Mouse (Mus musculus) limb, embryonic 14.5 days (tissue): ENCODE results near the gene Chp1. TPM values are rescaled to one million over a fixed set of nuclear protein-coding genes. Genes with fewer than 3 reads are reported as not detected.

Source experiments
- ATAC-seq: fragments of 200-750 bp; cut with Nextera tagmentation; 2 replicates; pipeline ENCODE4 v1.8.0; 2017; ENCODE audit warnings: low read depth, moderate number of reproducible peaks, moderate TSS enrichment; ENCODE audit not compliant: low FRiP score
- DNase-seq: peaks from one replicate; pipeline ENCODE4 v3.0.0-alpha.2; 2015; ENCODE audit warnings: low spot score
- H3K27ac ChIP-seq: fragments of 300-500 bp; sonication (generic); replicated peaks from 2 replicates; pipeline ENCODE4 v1.5.1; 2014; ENCODE audit warnings: low read depth, mild to moderate bottlenecking, low read length, moderate library complexity, mixed read lengths
- H3K27me3 ChIP-seq: fragments of 300-500 bp; sonication (generic); 2 replicates; pipeline ENCODE4 v1.6.1; 2014; ENCODE audit warnings: low read length, mixed read lengths; ENCODE audit not compliant: control insufficient read depth, insufficient read depth
- H3K36me3 ChIP-seq: fragments of 300-500 bp; sonication (generic); 2 replicates; pipeline ENCODE4 v1.6.1; 2014; ENCODE audit warnings: mild to moderate bottlenecking, low read length, moderate library complexity, mixed read lengths; ENCODE audit not compliant: control insufficient read depth, insufficient read depth
- H3K4me1 ChIP-seq: fragments of 300-500 bp; sonication (generic); 2 replicates; pipeline ENCODE4 v1.6.1; 2014; ENCODE audit warnings: antibody characterized with exemption, low read length, mixed read lengths; ENCODE audit not compliant: control insufficient read depth, insufficient read depth
- H3K4me2 ChIP-seq: fragments of 300-500 bp; sonication (generic); replicated peaks from 2 replicates; pipeline ENCODE4 v1.6.1; 2014; ENCODE audit warnings: low read depth, mild to moderate bottlenecking, low read length, moderate library complexity; ENCODE audit not compliant: severe bottlenecking
- H3K4me3 ChIP-seq: fragments of 300-500 bp; sonication (generic); replicated peaks from 2 replicates; pipeline ENCODE4 v1.5.1; 2014; ENCODE audit warnings: low read length
- H3K9ac ChIP-seq: fragments of 300-500 bp; sonication (generic); 2 replicates; pipeline ENCODE4 v1.6.1; 2014; ENCODE audit warnings: mild to moderate bottlenecking, low read depth, low read length, moderate library complexity; ENCODE audit not compliant: severe bottlenecking
- H3K9me3 ChIP-seq: fragments of 300-500 bp; sonication (generic); 2 replicates; pipeline ENCODE4 v1.6.1; 2016; ENCODE audit warnings: low read length; ENCODE audit not compliant: control insufficient read depth
- POLR2A ChIP-seq: fragments of 200-500 bp; IDR thresholded peaks from 2 replicates; pipeline ENCODE4 v1.8.0; 2012; ENCODE audit warnings: inconsistent platforms, mild to moderate bottlenecking, moderate library complexity, borderline replicate concordance; ENCODE audit not compliant: insufficient read depth, insufficient read length; ENCODE audit errors: extremely low read depth
- WGBS: fragments of 180-500 bp; shearing (Covaris S2); extraction: QIAGEN DNeasy Blood & Tissue Kit; methylation state at CpG from one replicate; pipeline ENCODE4 v1.1.7; 2014; 5-methylcytosine and 5-hydroxymethylcytosine counted together
- polyA plus RNA-seq, 2 experiments: library from polyadenylated mRNA; depleted of rRNA in 1 of 2; stranded (reverse) in 1 of 2; unstranded in 1 of 2; fragments of >200 nt; fragmentation: Nextera tagmentation in 1 of 2; extraction: Ambion mirVana in 1 of 2; gene quantifications; 2 replicates each; pipeline versions ENCODE4 v1.2.1 to v1.2.3; 2012 to 2014

The Chp1 gene
- polyA plus RNA-seq, 2 experiments, result 53.8 to 55.6 TPM

DNA sequence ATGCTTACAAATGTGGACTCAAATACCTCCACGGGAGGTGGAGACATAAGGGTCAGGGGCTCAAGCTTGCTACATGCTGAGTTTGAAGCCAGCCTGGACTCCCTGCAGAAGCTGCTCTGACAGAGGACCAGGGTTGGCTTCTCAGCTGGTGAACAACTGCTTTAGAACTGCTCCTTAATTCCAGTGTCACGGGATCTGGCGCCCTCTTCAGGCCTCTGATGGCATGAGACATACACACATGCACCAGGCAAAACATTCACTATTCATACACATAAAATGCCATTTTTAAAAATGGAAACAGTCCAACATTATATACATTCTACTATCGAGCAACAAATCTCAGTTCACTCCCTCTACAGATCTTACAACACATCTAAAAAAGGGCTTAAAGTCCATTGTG lies 39.9 kb downstream of the Chp1 start:
- Histone ChIP-seq H3K27ac (no peak overlapping the region), H3K4me2 (no peak overlapping the region), H3K4me1 (no peaks in the 10 kb centered on the region), H3K27me3 (no peaks in the 10 kb centered on the region), H3K4me3 (no peak overlapping the region), H3K9ac (no peak overlapping the region), H3K9me3 (no peaks in the 10 kb centered on the region), H3K36me3 (no peaks in the 10 kb centered on the region)
- TF ChIP-seq POLR2A, result no peak
- peak; percentile 48 for DNase-seq
- ATAC-seq, result no peak
- WGBS, result 13% methylated on average over 4 of the region's 4 CpGs

- no peak for TF ChIP-seq POLR2A
- Histone ChIP-seq H3K36me3 (peaks cover 3% of the 10 kb centered on the region; the same call in 1 of the 2 replicates), H3K9me3 (no peaks in the 10 kb centered on the region), H3K4me1 (peaks cover 12% of the 10 kb centered on the region), H3K4me2 (no peak overlapping the region), H3K9ac (no peak overlapping the region), H3K4me3 (no peak overlapping the region), H3K27me3 (no peaks in the 10 kb centered on the region), H3K27ac (no peak overlapping the region)
- DNase-seq, result no peak
- ATAC-seq, result no peak
- WGBS, result 90% methylated on average over 3 of the region's 3 CpGs
These were observed 43.8 kb downstream of the Chp1 start for GRCm38 (mm10) chr2:119591247-119591646.

DNA sequence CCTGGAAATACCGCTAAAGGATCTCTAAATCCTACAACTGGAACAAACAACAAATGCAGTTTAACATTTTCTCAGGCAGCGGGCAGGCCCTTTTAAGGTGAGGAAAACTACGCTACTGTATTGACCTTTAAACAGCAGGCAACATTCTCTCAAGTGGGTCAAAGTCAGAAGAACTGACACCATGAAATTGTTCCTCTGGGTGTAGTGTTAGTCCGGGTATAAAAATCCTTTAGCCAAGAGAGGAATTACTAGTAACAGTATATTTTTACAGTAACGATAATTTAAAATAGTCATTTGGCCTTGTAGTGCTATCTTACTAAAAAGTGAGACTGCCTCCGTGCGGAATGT lies 46.2 kb downstream of the Chp1 start:
- TF ChIP-seq POLR2A, result no peak
- Histone ChIP-seq H3K4me1 (peaks cover 12% of the 10 kb centered on the region), H3K9ac (peak overlapping the region; percentile 22; the same call in 1 of the 2 replicates), H3K4me3 (peak overlapping the region; percentile 97), H3K9me3 (no peaks in the 10 kb centered on the region), H3K4me2 (peak overlapping the region; percentile 50), H3K27ac (peak overlapping the region; percentile 62), H3K36me3 (peaks cover 23% of the 10 kb centered on the region), H3K27me3 (no peaks in the 10 kb centered on the region)
- DNase-seq, result no peak
- ATAC-seq, result peak; percentile 13
- WGBS, result 6% methylated on average over 7 of the region's 7 CpGs

GRCm38 (mm10) chr2:119594113-119594981 lies 46.9 kb downstream of the Chp1 start:
- peaks cover 27% of the 10 kb centered on the region for H3K36me3 ChIP-seq
- peak; percentile 83; the same call in 1 of the 2 replicates for TF ChIP-seq POLR2A
- WGBS, result 0% methylated on average over 45 of the region's 61 CpGs
- peak overlapping the region; percentile 97 for H3K4me3 ChIP-seq
- DNase-seq (peak; percentile 98), ATAC-seq (peak; percentile 99)
- H3K27me3 ChIP-seq, result no peaks in the 10 kb centered on the region
- H3K9me3 ChIP-seq, result no peaks in the 10 kb centered on the region
- peak overlapping the region; percentile 66 for H3K4me2 ChIP-seq
- H3K27ac ChIP-seq, result peak overlapping the region; percentile 89
- H3K9ac ChIP-seq, result peak overlapping the region; percentile 95
- H3K4me1 ChIP-seq, result peaks cover 12% of the 10 kb centered on the region

DNA sequence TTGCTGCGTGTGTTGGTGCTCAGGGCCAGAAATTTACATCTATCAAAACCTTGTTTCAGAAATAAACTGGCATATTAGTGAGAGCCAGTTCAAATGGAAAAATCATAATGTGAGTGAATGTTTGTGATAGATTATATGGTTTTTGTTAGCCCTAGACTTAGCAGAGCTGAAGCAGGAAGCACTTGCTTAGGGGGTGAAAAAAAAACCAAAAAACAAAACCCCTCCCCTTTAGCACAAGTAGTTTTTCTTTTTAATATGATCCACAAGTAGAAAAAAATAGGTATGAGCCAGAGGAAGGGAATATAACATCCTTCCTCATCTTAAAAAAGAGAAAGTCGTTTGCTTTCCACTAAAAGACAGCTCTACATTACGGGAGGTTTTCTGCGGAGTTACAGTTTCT lies 47.8 kb downstream of the Chp1 start:
- no peak for DNase-seq
- TF ChIP-seq POLR2A, result no peak
- Histone ChIP-seq H3K4me3 (peak overlapping the region; percentile 97), H3K9me3 (no peaks in the 10 kb centered on the region), H3K9ac (peak overlapping the region; percentile 95), H3K4me2 (peak overlapping the region; percentile 66), H3K4me1 (peaks cover 12% of the 10 kb centered on the region), H3K27me3 (no peaks in the 10 kb centered on the region), H3K36me3 (peaks cover 35% of the 10 kb centered on the region), H3K27ac (no peak overlapping the region)
- no peak for ATAC-seq
- WGBS, result 39% methylated on average over 4 of the region's 4 CpGs
